Mouse (Mus musculus) neutrophil, adult 5-6 weeks (primary cell): Measurements from ENCODE around the gene Tmem89. TPM values are rescaled to one million over a fixed set of nuclear protein-coding genes. Genes with fewer than 3 reads are reported as not detected.

ENCODE experiments used
- total RNA-seq: library from RNA; stranded (forward); fragments of 200-1000 nt; gene quantifications from 2 replicates; pipeline ENCODE4 v1.2.3, GENCODE M21; 2017

The Tmem89 gene
- total RNA-seq, 1 experiment from 2014 or later = not detected

Other genes starting within 250 kb of the Tmem89 start
- gene Prkar2a, start 225.3 kb upstream of the Tmem89 start, total RNA-seq = 5.0 and 8.2 TPM in 2 replicates
- gene Ip6k2, start 130.8 kb upstream of the Tmem89 start, total RNA-seq = 70.6 and 87.9 TPM in 2 replicates
- gene Nckipsd, start 106.3 kb upstream of the Tmem89 start, total RNA-seq = 9.7 and 11.3 TPM in 2 replicates
- gene Celsr3, start 88.3 kb upstream of the Tmem89 start, total RNA-seq = 2.1 and 2.5 TPM in 2 replicates
- gene Slc26a6, start 61.3 kb upstream of the Tmem89 start, total RNA-seq = 2.4 and 8.5 TPM in 2 replicates
- 82.3 and 109 TPM in 2 replicates for gene Uqcrc1, start 22.0 kb downstream of the Tmem89 start, total RNA-seq
- gene Col7a1, start 39.0 kb downstream of the Tmem89 start, total RNA-seq = 2.0 and 2.3 TPM in 2 replicates
- 0.49 TPM in 1 of 2 replicates, not detected in the other for gene Ucn2, start 71.4 kb downstream of the Tmem89 start, total RNA-seq
- 147 and 153 TPM in 2 replicates for gene Pfkfb4, start 77.2 kb downstream of the Tmem89 start, total RNA-seq
- 1,927 and 2,078 TPM in 2 replicates for gene Shisa5, start 123.9 kb downstream of the Tmem89 start, total RNA-seq
- gene Trex1, start 145.1 kb downstream of the Tmem89 start, total RNA-seq = 28.9 and 29.1 TPM in 2 replicates
- gene Atrip, start 159.5 kb downstream of the Tmem89 start, total RNA-seq = 15.9 and 22.6 TPM in 2 replicates
- gene Ccdc51, start 167.9 kb downstream of the Tmem89 start, total RNA-seq = 5.8 and 5.9 TPM in 2 replicates
- 99.2 and 100 TPM in 2 replicates for gene Tma7, start 168.0 kb downstream of the Tmem89 start, total RNA-seq
- 0.12 and 1.0 TPM in 2 replicates for gene Plxnb1, start 180.8 kb downstream of the Tmem89 start, total RNA-seq
- gene Fbxw21, start 247.4 kb downstream of the Tmem89 start, total RNA-seq = 0.93 TPM in 1 of 2 replicates, not detected in the other